Mouse (Mus musculus) C2C12 (cell line): ENCODE measurements around the gene Pigk.

Source experiments
- CEBPB ChIP-seq: IDR thresholded peaks from one replicate; pipeline ENCODE4 v1.6.1; 2011; ENCODE audit warnings: low read depth, mild to moderate bottlenecking, control low read depth, moderate library complexity
- CTCF ChIP-seq: IDR thresholded peaks from one replicate; pipeline ENCODE4 v1.5.1; 2011; ENCODE audit not compliant: control insufficient read depth, insufficient read depth, insufficient read length
- MAX ChIP-seq: IDR thresholded peaks from one replicate; pipeline ENCODE4 v1.6.1; 2011; ENCODE audit warnings: mild to moderate bottlenecking, control low read depth
- MYOD1 ChIP-seq: IDR thresholded peaks from one replicate; pipeline ENCODE4 v1.6.1; 2011; ENCODE audit warnings: low read depth; ENCODE audit not compliant: control insufficient read depth, insufficient read length
- MYOG ChIP-seq: IDR thresholded peaks from one replicate; pipeline ENCODE4 v1.6.1; 2011; ENCODE audit not compliant: control insufficient read depth, insufficient read length; ENCODE audit errors: extremely low read depth

DNA sequence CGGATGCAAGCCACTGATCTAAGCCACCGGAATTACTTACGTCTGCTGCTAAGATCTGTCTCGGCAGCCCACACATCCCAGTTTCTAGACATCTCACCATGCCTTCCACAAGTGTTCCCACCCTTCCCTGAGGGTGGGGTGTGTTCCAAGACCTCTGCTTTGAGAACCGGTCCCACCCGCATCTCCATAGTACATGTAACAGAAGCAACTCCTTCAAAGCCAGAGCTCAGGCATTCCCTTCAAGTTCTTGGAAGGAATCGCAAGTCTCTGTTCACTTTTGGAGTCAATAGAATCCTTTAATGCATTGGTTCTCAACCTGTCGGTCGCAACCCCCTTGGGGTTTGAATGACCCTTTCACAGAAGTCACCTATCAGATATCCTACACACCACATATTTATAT lies 185.0 kb downstream of the Pigk start:
- no peak for TF ChIP-seq CTCF
- no peak for TF ChIP-seq MYOG
- no peak for TF ChIP-seq MAX
- TF ChIP-seq MYOD1: no peak
- no peak for TF ChIP-seq CEBPB
